Mouse (Mus musculus) neural tube, embryonic 10.5 days (tissue): ENCODE measurements at regions not wholly inside any gene's neighbourhood (a gene's known extent, or its start where the extent isn't known, plus 50 kb on each side); places are given as distances from the start of the nearest gene placed in this dataset.

Experiments used
- DNase-seq: peaks from one replicate; pipeline ENCODE4 v3.0.0-alpha.2; 2017; ENCODE audit warnings: low spot score; ENCODE audit errors: extremely low spot score

- DNase-seq, result no peak
These were observed 80.8 kb downstream of the Plekhb2 start for GRCm38 (mm10) chr1:34930571-34930970.

- DNase-seq, result no peak
These were observed 93.4 kb downstream of the Plekhb2 start for GRCm38 (mm10) chr1:34943196-34943595.

- no peak for DNase-seq
These were observed 112.1 kb downstream of the Plekhb2 start for GRCm38 (mm10) chr1:34961633-34962507.

- no peak for DNase-seq
These were observed 112.7 kb downstream of the Plekhb2 start for GRCm38 (mm10) chr1:34962508-34962885.

- no peak for DNase-seq
These were observed 125.0 kb downstream of the Plekhb2 start for GRCm38 (mm10) chr1:34974801-34975200.

- DNase-seq, result no peak
These were observed 128.4 kb downstream of the Plekhb2 start for GRCm38 (mm10) chr1:34978156-34978555.

GRCm38 (mm10) chr1:34979350-34979749 lies 129.6 kb downstream of the Plekhb2 start:
- no peak for DNase-seq

GRCm38 (mm10) chr1:34981934-34982333 lies 132.2 kb downstream of the Plekhb2 start:
- no peak for DNase-seq

- no peak for DNase-seq
These were observed 133.2 kb downstream of the Plekhb2 start for GRCm38 (mm10) chr1:34982966-34983365.

- DNase-seq, result no peak
These were observed 137.1 kb downstream of the Plekhb2 start for GRCm38 (mm10) chr1:34986861-34987260.

GRCm38 (mm10) chr1:34987650-34988221 lies 138.0 kb downstream of the Plekhb2 start:
- DNase-seq, result no peak

GRCm38 (mm10) chr1:34988225-34988624 lies 138.4 kb downstream of the Plekhb2 start:
- no peak for DNase-seq

GRCm38 (mm10) chr1:35000801-35001200 lies 151.0 kb downstream of the Plekhb2 start:
- DNase-seq, result no peak

- DNase-seq, result peak; percentile 40
These were observed 167.7 kb downstream of the Plekhb2 start for GRCm38 (mm10) chr1:35017471-35017870.

GRCm38 (mm10) chr1:35032619-35033018 lies 182.8 kb downstream of the Plekhb2 start:
- no peak for DNase-seq

GRCm38 (mm10) chr1:35072811-35073210 lies 223.0 kb downstream of the Plekhb2 start:
- no peak for DNase-seq

- no peak for DNase-seq
These were observed 245.1 kb downstream of the Plekhb2 start for GRCm38 (mm10) chr1:35094873-35095272.

- DNase-seq, result no peak
These were observed 246.0 kb downstream of the Plekhb2 start for GRCm38 (mm10) chr1:35095785-35096184.

- no peak for DNase-seq
These were observed 256.9 kb downstream of the Plekhb2 start for GRCm38 (mm10) chr1:35106665-35107064.

GRCm38 (mm10) chr1:35109801-35110200 lies 260.0 kb downstream of the Plekhb2 start:
- DNase-seq, result no peak

- no peak for DNase-seq
These were observed 265.7 kb downstream of the Plekhb2 start for GRCm38 (mm10) chr1:35115521-35115920.

- DNase-seq, result no peak
These were observed 288.1 kb downstream of the Plekhb2 start for GRCm38 (mm10) chr1:35137907-35138306.

- no peak for DNase-seq
These were observed 299.3 kb downstream of the Plekhb2 start for GRCm38 (mm10) chr1:35149036-35149435.
